Mouse (Mus musculus) embryonic facial prominence, embryonic 11.5 days (tissue): Measurements from ENCODE around the gene Dapk3. TPM values are rescaled to one million over a fixed set of nuclear protein-coding genes. Genes with fewer than 3 reads are reported as not detected.
A peak's percentile ranks its signal among the peaks of the same experiment; 100 is the strongest.

Source experiments
- ATAC-seq: fragments of 200-750 bp; cut with Nextera tagmentation; replicated peaks from 2 replicates; pipeline ENCODE4 v1.8.0; 2017; ENCODE audit warnings: low read depth; ENCODE audit not compliant: insufficient number of reproducible peaks, low FRiP score, low TSS enrichment
- DNase-seq: peaks from one replicate; pipeline ENCODE4 v3.0.0-alpha.2; 2015; ENCODE audit warnings: low spot score
- H3K27ac ChIP-seq: fragments of 300-500 bp; sonication (generic); replicated peaks from 2 replicates; pipeline ENCODE4 v1.5.1; 2014; ENCODE audit warnings: mild to moderate bottlenecking, low read depth, low read length, control low read depth
- H3K27me3 ChIP-seq: fragments of 300-500 bp; sonication (generic); 2 replicates; pipeline ENCODE4 v1.6.1; 2014; ENCODE audit warnings: mild to moderate bottlenecking, low read length, moderate library complexity, mixed read lengths; ENCODE audit not compliant: control insufficient read depth, insufficient read depth
- H3K36me3 ChIP-seq: fragments of 300-500 bp; sonication (generic); replicated peaks from 2 replicates; pipeline ENCODE4 v1.6.1; 2014; ENCODE audit warnings: low read depth, mild to moderate bottlenecking, low read length, moderate library complexity, mixed read lengths; ENCODE audit not compliant: control insufficient read depth, insufficient read depth
- H3K4me1 ChIP-seq: fragments of 300-500 bp; sonication (generic); 2 replicates; pipeline ENCODE4 v1.6.1; 2014; ENCODE audit warnings: low read length, mixed read lengths; ENCODE audit not compliant: control insufficient read depth, insufficient read depth
- H3K4me2 ChIP-seq: fragments of 300-500 bp; sonication (generic); 2 replicates; pipeline ENCODE4 v1.6.1; 2014; ENCODE audit warnings: low read depth, mild to moderate bottlenecking, control low read depth, low read length, moderate library complexity
- H3K4me3 ChIP-seq: fragments of 300-500 bp; sonication (generic); 2 replicates; pipeline ENCODE4 v1.5.1; 2014; ENCODE audit warnings: low read depth, low read length, control low read depth
- H3K9ac ChIP-seq: fragments of 300-500 bp; sonication (generic); replicated peaks from 2 replicates; pipeline ENCODE4 v1.6.1; 2014; ENCODE audit warnings: mild to moderate bottlenecking, control low read depth, low read length
- H3K9me3 ChIP-seq: fragments of 300-500 bp; sonication (generic); replicated peaks from 2 replicates; pipeline ENCODE4 v1.6.1; 2016; ENCODE audit warnings: mild to moderate bottlenecking, low read length, inconsistent platforms, mixed read lengths; ENCODE audit not compliant: control insufficient read depth
- WGBS: fragments of 180-500 bp; shearing (Covaris S2); extraction: QIAGEN DNeasy Blood & Tissue Kit; methylation state at CpG from one replicate; pipeline ENCODE4 v1.1.7; 2014; 5-methylcytosine and 5-hydroxymethylcytosine counted together
- polyA plus RNA-seq: library from polyadenylated mRNA; unstranded; fragments of >200 nt; fragmentation: Nextera tagmentation; extraction: Ambion mirVana; gene quantifications from 2 replicates; pipeline ENCODE4 v1.2.1, GENCODE M21; 2014

The Dapk3 gene
- polyA plus RNA-seq, 1 experiment from 2014 or later, result 47.4 TPM

DNA sequence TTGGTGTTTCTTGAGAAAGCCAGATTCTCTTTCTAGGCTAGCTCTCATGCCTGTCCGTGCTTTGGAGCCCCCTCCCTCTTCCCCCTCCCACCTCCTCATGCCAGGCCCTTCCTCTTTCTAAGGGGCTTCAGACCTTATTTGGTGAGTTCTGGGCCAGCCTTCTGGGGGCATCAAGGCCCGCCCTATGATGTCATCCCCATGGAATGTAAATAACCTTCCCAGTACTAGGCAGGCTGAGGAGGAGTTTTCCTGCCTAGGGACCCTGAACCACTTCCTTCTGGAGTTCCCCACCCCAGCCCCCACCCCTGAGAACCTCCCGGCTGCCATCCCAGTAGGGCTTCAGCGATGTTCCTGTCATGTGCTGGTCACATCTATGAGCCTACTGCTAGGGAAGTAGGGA, 2.0 kb downstream of the Dapk3 start:
- DNase-seq (peak; percentile 62), ATAC-seq (no peak)
- no peak overlapping the region for H3K4me2 ChIP-seq
- peaks cover 21% of the 10 kb centered on the region for H3K36me3 ChIP-seq
- H3K27me3 ChIP-seq, result no peaks in the 10 kb centered on the region
- WGBS, result 45% methylated on average over 4 of the region's 4 CpGs
- no peak overlapping the region for H3K9ac ChIP-seq
- H3K27ac ChIP-seq, result no peak overlapping the region
- no peak overlapping the region for H3K4me3 ChIP-seq
- H3K4me1 ChIP-seq, result peaks cover 8% of the 10 kb centered on the region
- H3K9me3 ChIP-seq, result no peaks in the 10 kb centered on the region

DNA sequence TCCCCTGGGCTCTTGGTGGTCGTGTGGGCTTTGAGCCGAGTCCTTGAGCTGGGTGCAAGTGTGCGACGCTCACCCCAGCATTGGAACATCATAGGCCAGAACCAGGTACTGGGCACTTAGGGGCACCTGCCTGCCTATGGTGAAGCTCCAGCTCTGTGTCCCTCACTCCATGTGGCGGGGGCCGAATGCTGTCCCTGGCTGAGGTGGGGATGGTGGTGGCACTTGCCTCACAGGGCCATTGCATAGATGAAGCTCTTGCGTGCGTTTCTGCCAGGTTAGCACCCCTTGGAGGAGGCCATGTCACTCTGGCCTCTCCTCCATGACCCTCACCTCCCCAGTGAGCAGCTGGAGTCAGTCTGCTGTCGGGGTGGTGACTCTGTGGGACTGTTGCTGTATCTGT, 4.4 kb downstream of the Dapk3 start:
- Histone ChIP-seq H3K27ac (no peak overlapping the region), H3K9ac (no peak overlapping the region), H3K4me2 (no peak overlapping the region), H3K4me3 (no peak overlapping the region), H3K4me1 (peaks cover 8% of the 10 kb centered on the region), H3K36me3 (0 out of 2 replicates have a peak, but pooled peaks cover 3% of the 10 kb centered on the region), H3K27me3 (no peaks in the 10 kb centered on the region), H3K9me3 (no peaks in the 10 kb centered on the region)
- ATAC-seq (no peak), DNase-seq (no peak)
- 91% methylated on average over 9 of the region's 9 CpGs for WGBS

DNA sequence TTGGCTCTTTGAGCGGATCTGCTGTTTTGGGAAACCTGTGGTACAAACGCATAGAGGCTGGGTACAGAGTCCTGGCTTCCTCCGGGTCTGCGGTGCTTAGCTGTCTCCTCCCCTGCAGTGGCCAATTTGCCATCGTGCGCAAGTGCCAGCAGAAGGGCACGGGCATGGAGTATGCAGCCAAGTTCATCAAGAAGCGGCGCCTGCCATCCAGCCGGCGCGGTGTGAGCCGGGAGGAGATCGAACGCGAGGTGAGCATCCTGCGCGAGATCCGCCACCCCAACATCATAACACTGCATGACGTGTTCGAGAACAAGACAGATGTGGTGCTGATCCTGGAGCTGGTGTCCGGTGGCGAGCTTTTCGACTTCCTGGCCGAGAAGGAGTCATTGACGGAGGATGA, 7.0 kb downstream of the Dapk3 start:
- no peak overlapping the region for H3K4me2 ChIP-seq
- 81% methylated on average over 26 of the region's 26 CpGs for WGBS
- H3K27ac ChIP-seq, result no peak overlapping the region
- H3K9ac ChIP-seq, result no peak overlapping the region
- no peaks in the 10 kb centered on the region for H3K9me3 ChIP-seq
- ATAC-seq, result no peak
- peaks cover 9% of the 10 kb centered on the region for H3K4me1 ChIP-seq
- DNase-seq, result no peak
- H3K27me3 ChIP-seq, result peaks cover 9% of the 10 kb centered on the region
- H3K36me3 ChIP-seq, result 0 out of 2 replicates have a peak, but pooled peaks cover 3% of the 10 kb centered on the region
- H3K4me3 ChIP-seq, result no peak overlapping the region

DNA sequence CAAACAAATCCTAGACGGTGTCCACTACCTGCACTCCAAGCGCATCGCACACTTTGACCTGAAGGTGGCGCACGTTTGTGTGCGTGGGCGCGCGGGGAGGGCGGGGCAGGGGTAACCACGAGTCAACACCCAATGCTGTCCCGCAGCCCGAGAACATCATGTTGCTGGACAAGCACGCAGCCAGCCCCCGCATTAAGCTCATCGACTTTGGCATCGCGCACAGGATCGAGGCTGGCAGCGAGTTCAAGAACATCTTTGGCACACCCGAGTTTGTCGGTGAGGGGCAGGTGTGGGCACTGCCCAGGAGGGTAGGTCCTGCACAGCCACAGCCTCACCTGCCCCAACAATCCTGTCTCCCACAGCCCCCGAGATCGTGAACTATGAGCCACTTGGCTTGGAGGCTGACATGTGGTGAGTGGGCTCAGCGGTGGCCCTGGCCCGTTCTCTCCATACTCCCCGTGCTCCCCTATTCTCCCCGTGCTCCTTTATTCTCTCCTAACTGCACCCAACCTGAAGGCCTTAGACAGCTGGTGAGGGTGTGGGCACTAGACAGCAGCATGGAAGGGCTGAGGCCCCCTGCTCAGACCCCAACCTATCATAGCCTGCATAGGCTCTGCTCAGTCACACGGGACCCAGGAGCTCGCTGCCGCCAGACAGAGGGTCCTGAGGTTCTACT, 7.6 kb downstream of the Dapk3 start:
- peaks cover 13% of the 10 kb centered on the region for H3K27me3 ChIP-seq
- peaks cover 6% of the 10 kb centered on the region for H3K4me1 ChIP-seq
- H3K27ac ChIP-seq, result no peak overlapping the region
- no peak overlapping the region for H3K4me3 ChIP-seq
- H3K9ac ChIP-seq, result no peak overlapping the region
- DNase-seq (peak; percentile 36), ATAC-seq (no peak)
- H3K9me3 ChIP-seq, result no peaks in the 10 kb centered on the region
- 69% methylated on average over 31 of the region's 31 CpGs for WGBS
- 0 out of 2 replicates have a peak, but pooled peaks cover 3% of the 10 kb centered on the region for H3K36me3 ChIP-seq
- no peak overlapping the region for H3K4me2 ChIP-seq

DNA sequence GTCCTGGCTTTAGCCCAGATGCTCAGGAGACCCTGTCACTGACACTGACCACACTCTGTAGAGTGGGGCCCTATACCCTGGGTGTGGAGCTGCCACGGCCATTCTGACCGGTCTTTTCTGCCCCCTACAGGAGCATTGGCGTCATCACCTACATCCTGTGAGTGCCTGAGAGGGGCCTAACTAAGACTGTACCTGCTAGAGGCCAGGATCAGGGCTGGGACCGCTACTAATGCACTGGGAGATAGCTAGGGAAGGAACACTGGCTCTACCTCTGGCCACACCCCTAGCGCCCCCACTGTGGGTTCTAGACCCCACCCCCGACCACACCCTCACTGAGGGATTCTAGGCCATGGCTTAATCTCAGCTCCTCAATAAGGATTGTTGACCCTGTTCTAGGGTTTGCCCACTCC, 8.1 kb downstream of the Dapk3 start:
- ATAC-seq (no peak), DNase-seq (no peak)
- Histone ChIP-seq H3K4me2 (no peak overlapping the region), H3K9me3 (no peaks in the 10 kb centered on the region), H3K9ac (no peak overlapping the region), H3K36me3 (0 out of 2 replicates have a peak, but pooled peaks cover 3% of the 10 kb centered on the region), H3K27ac (no peak overlapping the region), H3K27me3 (peaks cover 18% of the 10 kb centered on the region), H3K4me1 (peaks cover 6% of the 10 kb centered on the region), H3K4me3 (no peak overlapping the region)
- 66% methylated on average over 6 of the region's 6 CpGs for WGBS

DNA sequence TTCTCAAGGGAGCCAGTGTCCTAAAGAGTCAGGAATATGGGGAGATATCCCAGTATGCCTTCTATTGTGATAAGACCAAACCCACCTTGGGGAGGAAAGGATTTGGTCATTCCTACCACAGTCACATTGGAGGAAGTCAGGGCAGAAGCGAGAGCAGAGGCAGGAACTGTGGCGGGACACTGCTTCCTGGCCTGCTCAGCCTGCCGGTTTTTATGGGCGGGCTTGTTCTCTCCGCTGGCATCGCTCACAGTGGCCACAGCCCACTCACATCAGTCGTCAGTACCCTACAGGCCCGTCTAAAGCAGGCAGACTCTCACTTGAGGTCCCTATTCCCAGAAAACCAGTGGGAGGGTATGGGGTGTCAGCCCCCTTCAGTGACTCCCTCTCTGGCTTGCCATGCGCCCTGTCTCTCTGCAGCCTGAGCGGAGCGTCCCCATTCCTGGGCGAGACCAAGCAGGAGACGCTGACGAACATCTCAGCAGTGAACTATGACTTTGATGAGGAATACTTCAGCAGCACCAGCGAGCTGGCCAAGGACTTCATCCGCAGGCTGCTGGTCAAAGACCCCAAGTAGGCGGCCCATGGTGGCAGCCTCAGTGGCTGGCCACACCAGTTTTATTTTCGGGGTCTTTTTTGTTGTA, 8.7 kb downstream of the Dapk3 start:
- DNase-seq (no peak), ATAC-seq (no peak)
- no peaks in the 10 kb centered on the region for H3K9me3 ChIP-seq
- H3K4me3 ChIP-seq, result no peak overlapping the region; the same call in 1 of the 2 replicates
- WGBS, result 90% methylated on average over 18 of the region's 18 CpGs
- H3K36me3 ChIP-seq, result 0 out of 2 replicates have a peak, but pooled peaks cover 3% of the 10 kb centered on the region
- peaks cover 6% of the 10 kb centered on the region for H3K4me1 ChIP-seq
- no peak overlapping the region for H3K27ac ChIP-seq
- peak overlapping the region; percentile 96; the same call in 1 of the 2 replicates for H3K4me2 ChIP-seq
- no peak overlapping the region for H3K9ac ChIP-seq
- H3K27me3 ChIP-seq, result peaks cover 18% of the 10 kb centered on the region

DNA sequence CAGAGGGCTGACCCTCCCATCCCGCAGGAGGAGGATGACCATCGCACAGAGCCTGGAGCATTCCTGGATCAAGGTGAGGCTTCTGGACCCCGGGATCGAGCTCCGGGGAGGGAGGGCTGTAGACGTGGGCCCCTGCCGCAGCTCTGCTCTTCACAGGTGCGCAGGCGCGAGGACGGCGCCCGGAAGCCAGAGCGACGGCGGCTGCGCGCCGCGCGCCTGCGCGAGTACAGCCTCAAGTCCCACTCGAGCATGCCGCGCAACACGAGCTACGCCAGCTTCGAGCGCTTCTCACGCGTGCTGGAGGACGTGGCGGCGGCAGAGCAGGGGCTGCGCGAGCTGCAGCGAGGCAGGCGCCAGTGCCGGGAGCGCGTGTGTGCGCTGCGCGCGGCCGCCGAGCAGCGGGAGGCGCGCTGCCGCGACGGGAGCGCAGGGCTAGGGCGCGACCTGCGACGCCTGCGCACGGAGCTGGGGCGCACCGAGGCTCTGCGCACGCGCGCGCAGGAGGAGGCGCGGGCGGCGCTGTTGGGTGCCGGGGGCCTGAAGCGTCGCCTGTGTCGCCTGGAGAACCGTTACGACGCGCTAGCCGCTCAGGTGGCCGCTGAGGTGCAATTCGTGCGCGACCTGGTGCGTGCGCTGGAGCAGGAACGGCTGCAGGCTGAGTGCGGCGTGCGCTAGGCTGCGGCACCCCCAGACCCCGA, 9.6 kb downstream of the Dapk3 start:
- peaks cover 6% of the 10 kb centered on the region for H3K4me1 ChIP-seq
- 0 out of 2 replicates have a peak, but pooled peaks cover 3% of the 10 kb centered on the region for H3K36me3 ChIP-seq
- H3K4me2 ChIP-seq, result peak overlapping the region; percentile 96
- peak; percentile 76 for ATAC-seq
- H3K4me3 ChIP-seq, result peak overlapping the region; percentile 63
- H3K9ac ChIP-seq, result peak overlapping the region; percentile 86
- H3K27me3 ChIP-seq, result peaks cover 20% of the 10 kb centered on the region
- DNase-seq, result peak; percentile 81
- no peaks in the 10 kb centered on the region for H3K9me3 ChIP-seq
- 1% methylated on average over 83 of the region's 93 CpGs for WGBS
- peak overlapping the region; percentile 81 for H3K27ac ChIP-seq
